In the genomic region with DNA sequence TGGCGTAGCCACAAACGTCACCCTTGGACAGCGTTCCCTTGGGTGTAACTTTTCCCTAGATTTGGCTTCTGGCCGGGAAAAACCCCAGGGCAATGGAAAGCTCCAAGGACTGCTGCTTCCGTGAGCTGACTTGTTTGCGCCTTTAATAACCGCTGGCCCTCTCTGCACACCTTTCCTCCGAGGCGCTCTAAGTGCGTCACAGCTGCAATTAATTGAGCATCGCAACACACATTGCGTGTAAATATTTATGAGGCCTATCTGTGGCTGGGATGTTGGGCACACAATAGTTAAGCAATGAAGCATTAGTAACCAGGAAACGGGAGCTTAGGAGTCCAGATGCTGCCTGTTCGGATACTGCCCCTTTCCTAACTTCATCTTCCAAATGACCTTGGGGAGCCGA, we compare ENCODE assay signal across 19 mouse cellular contexts.
DNase-seq lines count a peak whose midpoint lies in the region; ATAC-seq and TF ChIP-seq lines count a peak whose summit lies in the region.
"Had no signal": no experiment of that assay in that cellular context is flagged by ENCODE, and none has a peak within 500 bp of the region (broad histone marks: within the 10 kb centered on the region; RNA-seq: fewer than 3 reads in every experiment).

No protein-coding gene starts in this region.

- no peak for TF ChIP-seq CTCF in hindbrain, postnatal 0 days (IDR thresholded peaks at IDR 0.05; ENCODE audit: low read depth)

- no peak overlapping the region for H3K4me2 ChIP-seq in hindbrain, embryonic 11.5 days (replicated peaks; ENCODE audit: low read depth, low read length)
- H3K4me2 ChIP-seq in hindbrain, postnatal 0 days (ENCODE audit: low read depth, low read length), result no peak overlapping the region
- H3K4me2 ChIP-seq in embryonic facial prominence, embryonic 15.5 days (replicated peaks), result no peak overlapping the region
- no peak overlapping the region for H3K4me2 ChIP-seq in neural tube, embryonic 14.5 days (ENCODE audit: low read depth, low read length)
- H3K4me2 ChIP-seq: embryonic facial prominence, embryonic 12.5 days had no signal

- WGBS in hindbrain, embryonic 11.5 days, result 74% methylated on average over 15 of the region's 15 CpGs
- 59% methylated on average over 15 of the region's 15 CpGs for WGBS in hindbrain, postnatal 0 days
- WGBS in embryonic facial prominence, embryonic 15.5 days, result 65% methylated on average over 15 of the region's 15 CpGs
- 44% methylated on average over 15 of the region's 15 CpGs for WGBS in neural tube, embryonic 14.5 days

- no peaks in the 10 kb centered on the region for H3K9me3 ChIP-seq in hindbrain, embryonic 11.5 days (ENCODE audit: control insufficient read depth, low read length)
- no peaks in the 10 kb centered on the region for H3K9me3 ChIP-seq in hindbrain, postnatal 0 days (ENCODE audit: low read length)
- no peaks in the 10 kb centered on the region for H3K9me3 ChIP-seq in embryonic facial prominence, embryonic 15.5 days (replicated peaks)
- H3K9me3 ChIP-seq in neural tube, embryonic 14.5 days (ENCODE audit: control insufficient read depth, low read length), result no peaks in the 10 kb centered on the region
- H3K9me3 ChIP-seq: embryonic facial prominence, embryonic 12.5 days had no signal

- H3K4me3 ChIP-seq in hindbrain, embryonic 11.5 days (ENCODE audit: low read depth, low read length), result no peak overlapping the region
- H3K4me3 ChIP-seq in hindbrain, postnatal 0 days (ENCODE audit: low read length), result no peak overlapping the region
- H3K4me3 ChIP-seq in embryonic facial prominence, embryonic 15.5 days (replicated peaks), result no peak overlapping the region
- no peak overlapping the region for H3K4me3 ChIP-seq in neural tube, embryonic 14.5 days (ENCODE audit: low read depth, low read length)
- H3K4me3 ChIP-seq: embryonic facial prominence, embryonic 12.5 days; myocyte had no signal

- peak; percentile 12 for DNase-seq in hindbrain, embryonic 11.5 days (ENCODE audit: low spot score)
- DNase-seq in hindbrain, postnatal 0 days (ENCODE audit: low spot score), result no peak
- DNase-seq in 3134 (ENCODE audit: extremely low read depth, insufficient read length, low spot score), result peak; percentile 50
- DNase-seq in spleen, adult 12 weeks (ENCODE audit: low spot score), result no peak
- DNase-seq in gastrocnemius, adult 8-10 months (ENCODE audit: low spot score in 2 of 2), result no peak
- DNase-seq: adrenal gland, adult 2 months; B cell, adult 2 months; cerebellum, adult 8-10 months; kidney, adult 2 months; kidney, postnatal 10 days; liver, postnatal 0 days; lung, postnatal 14 days; right cerebral cortex, adult 18-20 months; thymus, postnatal 25 days had no signal

- H3K36me3 ChIP-seq in hindbrain, embryonic 11.5 days (ENCODE audit: control insufficient read depth, insufficient read depth, low read length), result no peaks in the 10 kb centered on the region
- H3K36me3 ChIP-seq in hindbrain, postnatal 0 days (ENCODE audit: insufficient read depth, low read length), result no peaks in the 10 kb centered on the region
- no peaks in the 10 kb centered on the region for H3K36me3 ChIP-seq in embryonic facial prominence, embryonic 15.5 days
- H3K36me3 ChIP-seq in neural tube, embryonic 14.5 days (ENCODE audit: control insufficient read depth, insufficient read depth, low read length), result no peaks in the 10 kb centered on the region
- H3K36me3 ChIP-seq: embryonic facial prominence, embryonic 12.5 days had no signal

- H3K27me3 ChIP-seq in hindbrain, embryonic 11.5 days (ENCODE audit: control insufficient read depth, insufficient read depth, low read length), result no peaks in the 10 kb centered on the region
- H3K27me3 ChIP-seq in hindbrain, postnatal 0 days (ENCODE audit: insufficient read depth, low read length), result no peaks in the 10 kb centered on the region
- no peaks in the 10 kb centered on the region for H3K27me3 ChIP-seq in embryonic facial prominence, embryonic 15.5 days
- no peaks in the 10 kb centered on the region for H3K27me3 ChIP-seq in neural tube, embryonic 14.5 days (ENCODE audit: control insufficient read depth, insufficient read depth, low read length)
- H3K27me3 ChIP-seq: embryonic facial prominence, embryonic 12.5 days had no signal

- H3K4me1 ChIP-seq in hindbrain, embryonic 11.5 days (replicated peaks; ENCODE audit: control insufficient read depth, insufficient read depth, low read length), result no peaks in the 10 kb centered on the region
- peaks cover 7% of the 10 kb centered on the region; the same call in 1 of the 2 replicates for H3K4me1 ChIP-seq in hindbrain, postnatal 0 days (ENCODE audit: insufficient read depth, low read length)
- H3K4me1 ChIP-seq in embryonic facial prominence, embryonic 15.5 days, result peaks cover 18% of the 10 kb centered on the region
- peaks cover 4% of the 10 kb centered on the region; the same call in 1 of the 2 replicates for H3K4me1 ChIP-seq in neural tube, embryonic 14.5 days (ENCODE audit: control insufficient read depth, insufficient read depth, low read length)

- peak; percentile 43; the same call in 1 of the 2 replicates for ATAC-seq in hindbrain, embryonic 11.5 days (ENCODE audit: low FRiP score)
- ATAC-seq in hindbrain, postnatal 0 days, result no peak
- peak; percentile 60; the same call in 1 of the 2 replicates for ATAC-seq in embryonic facial prominence, embryonic 15.5 days (ENCODE audit: insufficient number of reproducible peaks, low FRiP score, low TSS enrichment, low read depth)
- peak; percentile 61; the same call in 1 of the 2 replicates for ATAC-seq in neural tube, embryonic 14.5 days (ENCODE audit: low read depth)
- ATAC-seq: forebrain, embryonic 16.5 days; liver, postnatal 0 days had no signal

- no peak overlapping the region for H3K9ac ChIP-seq in hindbrain, embryonic 11.5 days (ENCODE audit: low read depth, low read length)
- no peak overlapping the region for H3K9ac ChIP-seq in hindbrain, postnatal 0 days (replicated peaks; ENCODE audit: low read length)
- no peak overlapping the region for H3K9ac ChIP-seq in embryonic facial prominence, embryonic 15.5 days
- H3K9ac ChIP-seq in neural tube, embryonic 14.5 days (replicated peaks; ENCODE audit: low read depth, low read length), result no peak overlapping the region
- H3K9ac ChIP-seq: embryonic facial prominence, embryonic 12.5 days; liver, postnatal 0 days had no signal

- no peak overlapping the region for H3K27ac ChIP-seq in hindbrain, embryonic 11.5 days (ENCODE audit: low read depth, low read length)
- no peak overlapping the region for H3K27ac ChIP-seq in hindbrain, postnatal 0 days
- H3K27ac ChIP-seq in embryonic facial prominence, embryonic 15.5 days (replicated peaks), result no peak overlapping the region
- no peak overlapping the region for H3K27ac ChIP-seq in neural tube, embryonic 14.5 days (ENCODE audit: low read depth, low read length)
- H3K27ac ChIP-seq: embryonic facial prominence, embryonic 12.5 days had no signal

Comparison
In these comparisons a context has a peak if more than half of its experiments do, and no peak if none do; other contexts are left out.
1. DNase-seq: peak in hindbrain, embryonic 11.5 days (single experiment) and 3134 (single experiment); none in hindbrain, postnatal 0 days (single experiment), spleen, adult 12 weeks (single experiment) and gastrocnemius, adult 8-10 months (0 of 2).